Mouse (Mus musculus) regulatory T cell (primary cell): ENCODE data around the gene Scrn2.

Experiments
- in situ Hi-C: fragments of 300-600 bp; cut with MboI, MseI; formaldehyde crosslinking; loops from one replicate; pipeline ENCODE4 v1.15.1; 2025; ENCODE audit warnings: high pct_unique_total_duplicates

Scrn2 gene

GRCm38 (mm10) chr11:97017696-97018582 lies 11.8 kb upstream of the Scrn2 start:
- in situ Hi-C loops: loop anchor here (25.0 kb wide), 1 partner anchor 1156 kb away; no protein-coding TSS in a partner anchor

GRCm38 (mm10) chr11:97018583-97019344 lies 11.0 kb upstream of the Scrn2 start:
- in situ Hi-C loops: loop anchor here (25.0 kb wide), 1 partner anchor 1156 kb away; no protein-coding TSS in a partner anchor

- in situ Hi-C loops: loop anchor here (25.0 kb wide), 1 partner anchor 1157 kb away; no protein-coding TSS in a partner anchor
Observed at GRCm38 (mm10) chr11:97019345-97019708, 10.4 kb upstream of the Scrn2 start.

- in situ Hi-C loops: loop anchor here (5.0 to 25.0 kb wide), 2 partner anchors 34 to 1159 kb away; no protein-coding TSS in a partner anchor
Observed at GRCm38 (mm10) chr11:97021121-97021765, 8.5 kb upstream of the Scrn2 start.

GRCm38 (mm10) chr11:97021873-97022484 lies 7.8 kb upstream of the Scrn2 start:
- in situ Hi-C loops: loop anchor here (5.0 to 25.0 kb wide), 2 partner anchors 35 to 1160 kb away; no protein-coding TSS in a partner anchor

- in situ Hi-C loops: loop anchor here (5.0 to 25.0 kb wide), 2 partner anchors 38 to 1163 kb away; no protein-coding TSS in a partner anchor
Observed at GRCm38 (mm10) chr11:97024977-97025376, 4.8 kb upstream of the Scrn2 start.

GRCm38 (mm10) chr11:97025721-97026344 lies 3.9 kb upstream of the Scrn2 start:
- in situ Hi-C loops: no loop called here

GRCm38 (mm10) chr11:97030426-97030825 lies 688 bp downstream of the Scrn2 start:
- in situ Hi-C loops: no loop called here

GRCm38 (mm10) chr11:97031977-97032376 lies 2.2 kb downstream of the Scrn2 start:
- in situ Hi-C loops: no loop called here

- in situ Hi-C loops: no loop called here
Observed at GRCm38 (mm10) chr11:97032499-97032898, 2.8 kb downstream of the Scrn2 start.

- in situ Hi-C loops: no loop called here
Observed at GRCm38 (mm10) chr11:97033781-97034180, 4.0 kb downstream of the Scrn2 start.

- in situ Hi-C loops: no loop called here
Observed at GRCm38 (mm10) chr11:97036141-97036540, 6.4 kb downstream of the Scrn2 start.

- in situ Hi-C loops: no loop called here
Observed at GRCm38 (mm10) chr11:97038881-97039280, 9.1 kb downstream of the Scrn2 start.

GRCm38 (mm10) chr11:97040301-97041021 lies 10.7 kb downstream of the Scrn2 start:
- in situ Hi-C loops: no loop called here

- in situ Hi-C loops: no loop called here
Observed at GRCm38 (mm10) chr11:97041022-97041899, 11.5 kb downstream of the Scrn2 start, which contains the start of the genes Lrrc46 and Mrpl10. Gene Lrrc46, minus strand, starts transcription at chr11:97041407. Gene Mrpl10, plus strand, starts transcription at chr11:97041560.

- in situ Hi-C loops: no loop called here
Observed at GRCm38 (mm10) chr11:97044902-97045301, 15.2 kb downstream of the Scrn2 start.

GRCm38 (mm10) chr11:97045861-97046260 lies 16.1 kb downstream of the Scrn2 start:
- in situ Hi-C loops: no loop called here

- in situ Hi-C loops: no loop called here
Observed at GRCm38 (mm10) chr11:97048090-97048650, 18.4 kb downstream of the Scrn2 start.
